Mouse (Mus musculus): ENCODE data around the gene Paf1.
"Not testable (repeated sequence)": the region's sequence is repeated elsewhere in the genome, so short reads cannot be mapped to it uniquely, and the experiment has no call there.

Gene Paf1

DNA sequence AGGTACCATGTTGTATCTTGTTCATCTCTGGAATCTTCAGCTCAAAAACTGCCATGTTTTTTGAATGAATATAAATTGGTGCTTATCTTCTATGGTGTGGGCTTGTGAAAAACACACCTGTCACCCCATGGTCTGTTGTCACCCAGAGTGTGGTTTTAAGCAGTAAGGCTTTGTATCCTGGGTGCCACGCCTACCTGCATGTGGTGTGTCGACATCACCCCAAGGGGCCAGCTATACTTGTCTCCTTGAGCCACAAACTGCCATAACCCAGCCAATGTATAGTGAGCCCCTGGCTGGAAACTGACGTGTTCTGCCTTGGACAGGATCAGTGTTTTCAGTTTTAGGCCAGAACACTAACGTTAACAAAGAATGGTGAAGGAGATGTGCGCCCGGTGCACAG, 8.6 kb upstream of the Paf1 start:
- in situ Hi-C loops (cut with MboI): no loop called here

DNA sequence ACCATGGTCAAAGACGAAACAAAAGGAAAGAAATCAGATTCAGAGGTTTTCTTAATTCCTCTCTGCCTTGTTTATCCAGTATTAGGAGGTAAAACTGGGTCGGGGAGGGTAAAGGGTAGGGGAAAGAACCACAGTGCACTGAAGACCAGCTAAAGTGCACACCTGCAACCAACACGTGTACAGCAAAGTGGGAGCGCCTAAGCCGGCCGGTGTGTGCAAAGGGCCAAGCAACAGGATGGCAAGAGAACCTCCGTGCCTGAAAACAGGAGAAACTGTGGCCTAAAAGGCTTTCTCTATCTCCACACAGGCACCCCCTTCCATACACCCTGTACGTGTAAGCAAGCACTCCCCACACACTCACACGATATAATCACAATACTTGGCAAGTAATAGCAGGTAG, 7.6 kb upstream of the Paf1 start:
- in situ Hi-C loops (cut with MboI): no loop called here

DNA sequence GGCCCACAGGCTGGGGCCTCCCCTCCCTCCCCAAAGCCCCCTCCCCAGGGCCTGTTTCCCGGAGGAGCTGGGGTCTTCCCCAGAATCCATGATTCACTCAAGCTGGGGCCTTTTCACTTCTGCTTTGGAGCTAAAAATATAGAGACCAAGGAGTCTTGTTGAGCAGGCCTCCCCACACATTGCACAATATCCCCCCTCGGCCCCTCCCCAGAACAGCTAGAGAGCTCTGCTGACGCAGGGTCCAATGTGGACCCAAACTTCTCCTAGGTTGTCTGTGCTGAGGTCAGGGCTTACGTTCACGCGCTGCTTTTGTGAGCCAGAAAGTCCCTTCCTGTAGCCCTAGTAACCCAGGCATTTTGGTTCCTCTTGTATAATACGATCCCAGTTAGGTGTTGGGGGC, 6.7 kb upstream of the Paf1 start:
- in situ Hi-C loops (cut with MboI): no loop called here

- in situ Hi-C loops (cut with MboI): no loop called here
These were observed 6.3 kb upstream of the Paf1 start for GRCm38 (mm10) chr7:28386462-28386861.

- in situ Hi-C loops (cut with MboI): not testable (repeated sequence)
These were observed 5.9 kb upstream of the Paf1 start for GRCm38 (mm10) chr7:28386877-28387276.

DNA sequence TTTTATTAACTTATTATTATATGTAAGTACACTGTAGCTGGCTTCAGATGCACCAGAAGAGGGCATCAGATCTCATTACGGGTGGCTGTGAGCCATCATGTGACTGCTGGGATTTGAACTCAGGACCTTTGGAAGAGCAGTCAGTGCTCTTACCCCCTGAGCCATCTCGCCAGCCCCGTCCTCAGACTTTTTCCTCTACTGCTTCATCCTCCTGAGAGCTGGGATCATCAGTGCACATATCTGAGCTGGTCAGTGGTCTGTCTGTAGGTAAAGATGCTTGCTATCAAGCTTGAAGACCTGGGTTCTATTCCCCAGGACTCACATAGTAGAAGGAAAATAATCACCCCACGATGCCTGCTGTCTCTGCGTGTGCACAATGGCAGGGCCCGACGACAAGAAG, 5.4 kb upstream of the Paf1 start:
- in situ Hi-C loops (cut with MboI): not testable (repeated sequence)

DNA sequence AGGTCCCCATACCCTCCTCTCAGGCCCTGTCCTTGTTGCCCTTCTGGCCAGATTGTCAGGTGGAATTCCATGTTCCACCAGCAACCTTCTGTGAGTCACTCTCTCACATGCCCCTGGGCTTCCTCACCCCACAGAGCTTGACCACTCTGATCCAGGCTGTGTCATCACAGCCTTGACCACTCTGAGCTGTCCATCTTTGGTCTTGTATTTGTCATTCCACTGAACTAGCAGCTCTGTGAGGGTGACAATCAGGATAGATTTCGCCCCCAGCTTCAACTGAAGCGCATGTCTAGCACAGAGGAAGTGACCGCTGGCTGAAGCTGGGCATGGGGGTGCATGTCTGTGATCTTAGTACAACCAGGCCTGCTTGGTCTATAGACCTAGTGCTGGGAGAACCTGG, 2.4 kb upstream of the Paf1 start:
- in situ Hi-C loops (cut with MboI): no loop called here

- in situ Hi-C loops (cut with MboI): no loop called here
These were observed 661 bp downstream of the Paf1 start for GRCm38 (mm10) chr7:28393272-28393951.

- in situ Hi-C loops (cut with MboI): no loop called here
These were observed 2.7 kb downstream of the Paf1 start for GRCm38 (mm10) chr7:28395425-28395824.

DNA sequence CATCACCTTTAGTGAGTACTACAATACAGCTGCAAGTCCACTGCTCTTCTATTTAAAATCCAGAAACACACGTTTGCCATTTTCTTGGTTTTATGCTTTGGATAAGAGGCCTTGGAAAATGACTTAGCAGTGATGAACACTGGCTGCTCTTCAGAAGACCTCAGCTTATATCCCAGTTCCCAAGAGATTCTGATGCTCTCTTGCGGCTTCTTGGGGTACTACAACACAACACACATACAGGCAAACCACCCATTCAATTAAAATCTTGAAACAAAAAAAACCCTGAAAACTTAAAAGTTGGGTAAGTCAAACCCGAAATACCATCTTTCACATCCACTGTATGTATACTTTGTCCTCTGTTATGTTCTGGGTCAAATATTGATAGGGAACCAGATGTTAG, 5.2 kb downstream of the Paf1 start:
- in situ Hi-C loops (cut with MboI): no loop called here

- in situ Hi-C loops (cut with MboI): no loop called here
These were observed 6.1 kb downstream of the Paf1 start for GRCm38 (mm10) chr7:28398696-28399340.

- in situ Hi-C loops (cut with MboI): no loop called here
These were observed 8.3 kb downstream of the Paf1 start for GRCm38 (mm10) chr7:28401030-28401429.

DNA sequence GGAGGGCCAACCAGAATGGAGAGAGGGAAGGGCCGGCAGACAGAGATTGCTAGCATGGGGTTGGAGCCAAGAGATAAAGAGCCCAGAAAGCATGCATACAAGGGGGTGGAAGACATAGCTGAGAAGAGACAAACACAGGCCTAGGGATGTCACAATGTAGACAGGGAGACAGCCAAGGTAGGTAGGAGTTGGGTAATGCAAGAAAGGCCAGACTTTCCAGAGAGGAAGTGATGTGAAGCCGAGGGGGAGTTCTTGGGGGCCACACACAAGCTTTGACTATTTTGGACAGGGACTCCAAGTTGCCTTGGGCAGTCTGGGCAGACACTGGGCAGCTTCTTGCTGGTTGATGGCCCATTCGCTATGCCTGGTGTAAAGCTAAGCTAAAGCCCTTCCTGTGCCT, 9.2 kb downstream of the Paf1 start:
- in situ Hi-C loops (cut with MboI): no loop called here

DNA sequence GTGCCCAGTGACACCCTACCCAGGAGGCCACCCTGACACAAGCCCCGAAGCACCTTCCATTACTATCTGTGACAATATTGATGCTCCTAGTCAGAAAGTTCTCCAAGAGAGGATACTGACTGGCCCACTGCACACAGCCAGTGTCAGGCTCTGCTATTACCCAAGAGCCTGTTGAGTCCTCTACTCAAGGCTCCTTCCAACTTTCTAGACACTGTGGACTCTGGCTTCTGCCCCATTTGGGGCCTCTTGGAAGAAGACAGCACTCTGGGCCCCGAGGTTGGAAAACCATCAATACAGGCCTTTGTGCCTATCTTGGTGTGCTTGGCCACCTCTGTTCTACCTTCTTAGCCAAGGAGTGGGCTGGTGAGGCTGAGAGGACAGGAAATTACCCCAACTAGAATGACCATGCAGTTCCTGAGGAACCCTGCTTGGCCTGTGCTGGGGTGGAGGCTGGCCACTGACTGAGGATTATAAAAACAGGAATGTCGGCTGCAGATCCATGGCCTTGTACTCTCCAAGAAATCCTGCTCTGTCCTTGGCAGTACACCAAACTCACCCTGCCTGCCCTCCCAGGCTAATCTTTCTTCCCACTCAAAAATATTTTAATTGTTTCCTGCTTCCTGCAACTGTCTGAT, 18.2 kb downstream of the Paf1 start:
- in situ Hi-C loops (cut with MboI): no loop called here

GRCm38 (mm10) chr7:28412826-28413225, 20.1 kb downstream of the Paf1 start:
- in situ Hi-C loops (cut with MboI): no loop called here

- in situ Hi-C loops (cut with MboI): no loop called here
These were observed 24.6 kb downstream of the Paf1 start for GRCm38 (mm10) chr7:28417368-28417767.

GRCm38 (mm10) chr7:28418096-28418670, 25.4 kb downstream of the Paf1 start:
- in situ Hi-C loops (cut with MboI): no loop called here

DNA sequence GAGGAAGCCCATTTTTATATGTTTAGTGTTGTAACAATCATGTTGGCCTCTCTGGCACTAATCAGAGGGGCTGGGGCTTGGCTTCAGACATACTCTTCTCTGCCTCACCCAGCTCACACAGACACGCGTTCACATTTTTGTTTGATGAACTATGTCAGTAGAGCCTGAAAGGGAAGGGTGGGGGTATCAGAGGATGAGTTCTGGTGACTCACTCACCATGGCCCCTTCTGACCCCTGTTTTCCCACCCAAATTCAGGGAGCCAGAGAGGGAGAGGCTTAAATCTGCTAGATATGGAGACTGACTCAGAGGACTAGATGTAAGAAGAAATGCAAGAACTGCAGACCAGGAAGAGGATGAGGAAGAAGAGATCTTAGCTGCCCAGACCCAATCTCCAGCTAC, 26.7 kb downstream of the Paf1 start:
- in situ Hi-C loops (cut with MboI): no loop called here

GRCm38 (mm10) chr7:28423018-28423417, 30.3 kb downstream of the Paf1 start:
- in situ Hi-C loops (cut with MboI): no loop called here

DNA sequence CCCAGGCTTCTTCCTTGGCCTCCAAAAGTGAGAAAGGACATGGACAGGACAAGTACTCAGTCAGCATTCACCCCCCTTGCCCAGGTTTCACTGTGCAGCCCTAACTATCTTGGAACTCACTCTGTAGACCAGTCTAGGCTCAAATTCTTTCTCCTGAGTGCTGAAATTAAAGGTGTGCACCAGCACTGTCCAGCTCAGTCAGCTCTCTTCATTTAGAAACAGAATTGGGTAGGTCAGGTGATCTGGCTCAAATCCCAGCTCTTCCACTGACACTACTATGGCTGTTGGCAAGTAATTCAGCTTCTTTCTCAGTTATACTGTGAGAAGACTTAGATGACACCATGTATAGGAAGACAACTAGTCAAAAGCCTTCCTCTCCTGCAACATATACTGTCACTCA, 35.0 kb downstream of the Paf1 start:
- in situ Hi-C loops (cut with MboI): no loop called here

DNA sequence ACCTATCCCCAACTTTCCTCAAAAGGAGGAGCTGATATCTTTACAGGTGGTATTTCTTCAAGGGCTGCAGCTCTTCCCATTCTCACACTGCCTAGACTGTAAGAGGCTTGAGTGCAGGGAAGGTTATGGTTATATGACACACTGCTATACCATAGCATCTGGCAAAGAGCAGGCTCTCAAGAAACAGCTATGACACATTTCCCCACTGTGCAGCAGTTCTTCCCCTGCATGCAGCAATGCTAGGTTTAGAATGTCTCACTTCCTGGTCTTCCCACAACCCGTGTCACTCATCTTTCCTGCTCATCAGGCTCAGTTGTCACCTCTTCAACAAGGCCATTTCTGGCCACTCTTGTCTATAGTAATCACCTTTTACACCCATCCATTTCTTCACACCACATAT, 37.8 kb downstream of the Paf1 start:
- in situ Hi-C loops (cut with MboI): no loop called here

DNA sequence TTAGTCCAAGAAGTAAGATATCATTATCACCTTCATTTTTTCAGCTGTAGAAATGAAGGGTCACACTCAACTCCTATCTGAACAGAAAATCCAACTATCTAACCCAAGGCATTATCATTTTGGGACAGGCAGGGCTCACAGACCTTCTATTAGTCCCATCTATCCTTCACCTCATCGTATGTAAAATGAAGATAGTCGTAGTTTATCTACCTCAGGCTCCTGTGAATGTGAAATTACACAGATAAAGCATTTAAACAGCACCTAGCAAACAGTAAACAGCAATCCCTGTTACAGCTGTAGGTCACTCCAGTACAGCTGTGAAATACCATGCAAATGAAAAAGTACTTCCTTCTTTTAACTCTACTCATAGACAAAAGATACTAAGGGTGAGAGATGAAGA, 39.5 kb downstream of the Paf1 start:
- in situ Hi-C loops (cut with MboI): no loop called here

DNA sequence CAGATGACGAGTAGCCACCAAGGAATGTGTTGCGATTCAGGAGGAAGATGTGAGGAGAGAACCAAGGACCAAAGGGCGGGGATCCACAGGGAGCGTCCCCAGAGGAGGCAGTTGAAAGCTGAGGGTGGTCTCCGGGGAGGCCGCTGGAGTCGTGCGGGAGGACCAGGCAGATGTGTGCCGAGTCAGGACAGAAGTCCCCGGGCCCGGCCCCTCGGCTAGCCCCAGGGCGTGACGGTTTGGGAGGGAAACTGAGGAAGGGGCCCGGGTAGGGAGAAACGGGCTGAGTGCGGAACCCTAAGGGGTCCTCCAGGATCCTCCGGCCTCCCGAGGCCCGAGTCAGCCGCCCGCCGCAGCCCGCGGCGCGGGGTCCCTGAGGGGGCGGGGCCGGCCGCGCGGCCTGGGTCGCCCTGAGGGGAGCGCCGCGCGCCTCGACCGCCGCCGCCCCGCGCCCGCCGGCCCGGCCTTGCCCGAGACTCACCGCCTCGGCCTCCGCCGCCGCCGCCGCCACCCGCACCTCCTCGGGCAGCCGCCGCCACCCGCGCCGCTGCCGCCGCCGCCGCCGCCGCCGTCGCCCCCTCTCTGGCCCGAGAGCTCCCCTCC, 43.0 kb downstream of the Paf1 start:
- in situ Hi-C loops (cut with MboI): no loop called here

Measured in mature B cell (primary cell).